Mouse (Mus musculus) liver, postnatal 0 days (tissue): ENCODE data around the gene Parp3.

Experiments used
- CTCF ChIP-seq: sonication (generic); IDR thresholded peaks from 2 replicates; pipeline ENCODE4 v1.5.1; 2016; ENCODE audit warnings: antibody characterized with exemption, low read depth
- EP300 ChIP-seq: IDR thresholded peaks from 2 replicates; pipeline ENCODE4 v1.6.1; 2016; ENCODE audit warnings: antibody characterized with exemption, low read depth, mild to moderate bottlenecking

DNA sequence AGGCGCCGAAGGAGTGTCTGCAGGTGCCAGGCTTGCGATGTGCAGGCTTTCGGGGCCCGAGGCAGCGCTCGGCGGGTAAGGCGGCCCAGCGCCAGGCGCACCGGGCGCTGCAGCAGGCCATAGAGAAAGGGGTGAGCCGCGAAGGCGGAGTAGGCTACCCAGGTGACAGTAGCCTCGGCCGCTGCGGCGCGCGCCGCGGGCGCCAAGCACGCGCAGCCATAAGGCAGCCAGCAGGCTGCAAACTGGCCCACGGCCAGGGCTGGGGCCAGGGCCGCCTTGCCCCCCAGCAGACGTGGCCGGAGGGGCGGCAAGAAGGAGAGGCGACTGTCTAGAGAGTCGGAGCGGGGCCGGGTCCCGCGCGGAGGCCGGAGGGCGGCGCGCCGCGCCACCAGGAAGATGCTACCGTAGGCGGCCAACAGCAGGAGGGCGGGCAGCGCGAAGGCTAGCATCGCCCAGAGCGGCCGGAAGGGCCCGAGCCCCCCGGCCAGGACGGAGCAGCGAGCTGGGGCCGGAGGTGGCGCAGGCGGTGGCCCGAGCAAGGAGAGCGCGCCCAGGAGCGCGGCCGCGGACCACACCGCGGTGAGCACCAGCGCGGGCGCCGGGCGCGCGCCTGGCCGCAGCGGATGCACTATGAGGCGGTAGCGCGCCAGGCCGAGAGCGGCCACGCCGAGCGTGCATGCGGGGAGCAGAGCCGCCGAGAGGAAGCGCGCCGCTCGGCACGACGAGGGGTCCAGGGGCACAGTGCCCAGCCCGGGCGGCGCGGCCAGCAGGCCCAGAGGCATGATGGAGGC is 11.8 kb downstream of the Parp3 start:
- no peak for TF ChIP-seq CTCF
- no peak for TF ChIP-seq EP300
